Mouse (Mus musculus) cerebellum, adult 9-11 months (tissue): ENCODE results near the gene Hoxa6.

Source experiments
- DNase-seq: peaks from one replicate; pipeline ENCODE4 v3.0.0; 2022

Hoxa6 gene

GRCm38 (mm10) chr6:52196811-52197210 lies 11.7 kb downstream of the Hoxa6 start:
- DNase-seq, result no peak

DNA sequence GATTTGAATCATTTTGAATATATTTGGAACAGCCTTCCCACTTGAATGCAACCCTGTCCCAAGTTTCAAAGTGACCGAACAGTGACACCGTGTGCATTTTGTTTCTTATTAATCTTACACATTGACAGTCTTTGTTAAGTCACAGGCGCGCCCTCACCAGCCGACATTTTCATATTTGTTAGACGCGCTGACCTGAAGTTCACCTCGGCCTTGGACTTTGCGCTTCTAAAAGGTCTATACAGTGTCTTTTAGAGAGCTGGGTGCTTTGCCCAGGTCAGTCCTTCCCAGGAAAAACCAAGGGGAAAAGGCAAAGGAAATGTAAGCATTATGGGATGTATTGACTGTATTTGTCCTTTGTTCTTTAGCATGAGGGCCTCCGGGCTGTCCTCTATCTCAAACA lies 13.8 kb downstream of the Hoxa6 start:
- no peak for DNase-seq

- no peak for DNase-seq
These were observed 16.5 kb downstream of the Hoxa6 start for GRCm38 (mm10) chr6:52191860-52192550.

- no peak for DNase-seq
These were observed 17.4 kb downstream of the Hoxa6 start, which contains the start of gene Hoxa4 for GRCm38 (mm10) chr6:52190906-52191810. Gene Hoxa4 (minus strand): TSS chr6:52191753.

- DNase-seq, result no peak
These were observed 18.1 kb downstream of the Hoxa6 start for GRCm38 (mm10) chr6:52190410-52190809.

DNA sequence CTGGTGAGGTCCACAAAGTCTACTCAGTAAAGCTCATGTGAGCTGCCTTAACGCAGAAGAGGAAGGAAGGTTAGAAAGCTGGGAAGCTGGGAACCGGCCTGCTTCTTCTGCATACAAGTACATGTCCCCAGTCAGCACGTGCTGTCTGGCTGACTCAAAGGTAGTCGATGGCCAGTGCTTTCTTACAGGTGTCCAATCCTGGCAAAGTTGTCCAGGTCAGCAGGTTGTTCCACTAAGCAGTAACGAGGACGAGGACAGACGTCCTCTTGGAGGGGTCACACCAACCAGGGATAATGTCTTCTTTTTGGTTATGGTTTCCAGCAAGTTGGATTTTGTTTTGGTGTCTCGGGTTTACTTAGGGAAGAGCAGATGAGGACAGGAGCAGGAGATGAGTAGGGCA lies 18.6 kb downstream of the Hoxa6 start:
- DNase-seq, result no peak

DNA sequence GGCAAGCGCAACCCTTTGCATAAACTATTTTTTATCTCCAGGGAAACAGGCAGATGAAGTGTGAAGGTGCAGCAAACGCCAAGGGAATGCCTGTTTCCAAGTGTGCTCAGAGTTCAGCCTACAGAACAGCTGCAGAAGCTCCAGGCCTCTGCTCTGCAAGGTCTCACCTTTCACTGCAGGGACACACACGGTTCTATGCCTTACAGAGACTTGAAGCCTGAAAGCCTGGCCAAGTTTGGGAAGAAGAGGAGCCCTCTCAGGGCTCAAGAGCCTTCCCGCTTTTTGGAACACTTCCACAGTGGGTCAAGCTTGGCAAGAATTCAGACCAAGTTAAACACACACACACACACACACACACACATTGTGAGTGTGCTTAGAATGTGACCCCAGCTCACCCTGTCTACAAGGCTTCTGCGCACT lies 19.3 kb downstream of the Hoxa6 start:
- no peak for DNase-seq

DNA sequence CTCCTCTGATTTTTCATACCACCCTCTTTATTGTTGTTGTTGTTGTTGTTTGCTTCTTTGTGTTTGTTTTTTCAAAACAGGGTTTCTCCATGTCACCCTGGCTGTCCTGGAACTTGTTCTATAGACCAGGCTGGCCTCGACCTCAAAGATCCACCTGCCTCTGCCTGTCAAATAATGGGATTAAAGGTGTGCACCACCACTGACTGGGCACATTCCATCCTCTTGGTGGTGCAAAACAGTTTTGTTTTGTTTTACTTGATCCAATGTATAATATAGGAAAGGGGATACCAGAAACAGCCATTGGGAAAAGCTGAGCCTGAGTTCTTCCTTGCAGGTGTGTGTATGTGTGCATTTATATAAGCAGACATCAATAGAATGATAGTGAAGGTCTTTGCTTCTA lies 22.0 kb downstream of the Hoxa6 start:
- no peak for DNase-seq

DNA sequence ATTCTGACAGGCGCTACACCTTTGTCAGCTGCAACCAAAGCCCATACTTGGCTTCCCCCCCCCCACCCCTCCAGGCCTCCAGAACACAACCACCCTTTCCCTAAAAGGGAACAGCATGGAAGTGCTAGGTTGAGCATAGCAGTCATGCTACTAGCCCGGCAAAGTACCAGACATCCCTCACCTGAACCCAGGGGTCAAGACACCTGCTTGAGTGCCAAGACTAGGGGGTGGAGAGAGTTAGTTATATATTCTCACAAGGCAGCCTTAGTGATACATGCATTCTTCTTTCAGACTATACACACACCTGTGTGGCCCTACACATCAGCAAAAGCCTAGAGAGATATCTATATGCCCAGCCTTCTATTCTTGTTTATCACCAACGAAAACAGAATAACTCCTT lies 22.7 kb downstream of the Hoxa6 start:
- no peak for DNase-seq

DNA sequence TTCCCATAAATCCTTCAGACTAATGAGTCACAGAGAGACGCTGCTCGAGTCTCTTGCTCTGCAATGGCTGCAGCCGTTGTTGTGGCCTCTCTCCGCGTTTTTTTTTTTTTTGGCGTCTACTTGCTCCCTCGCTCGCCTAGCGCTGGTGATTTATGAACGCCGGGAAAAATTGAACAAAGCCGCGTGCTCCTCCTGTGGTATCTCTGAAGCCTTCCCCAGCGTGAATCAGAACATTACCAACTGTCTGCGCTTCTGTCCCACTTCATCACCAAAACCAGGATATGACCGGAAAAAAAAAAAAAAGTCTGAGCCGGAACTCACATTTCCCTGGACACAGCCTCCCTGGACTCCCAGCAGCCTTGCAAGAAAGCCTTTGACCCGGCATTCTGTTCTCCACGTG lies 23.3 kb downstream of the Hoxa6 start:
- no peak for DNase-seq

- no peak for DNase-seq
These were observed 23.9 kb downstream of the Hoxa6 start for GRCm38 (mm10) chr6:52184668-52185067.

DNA sequence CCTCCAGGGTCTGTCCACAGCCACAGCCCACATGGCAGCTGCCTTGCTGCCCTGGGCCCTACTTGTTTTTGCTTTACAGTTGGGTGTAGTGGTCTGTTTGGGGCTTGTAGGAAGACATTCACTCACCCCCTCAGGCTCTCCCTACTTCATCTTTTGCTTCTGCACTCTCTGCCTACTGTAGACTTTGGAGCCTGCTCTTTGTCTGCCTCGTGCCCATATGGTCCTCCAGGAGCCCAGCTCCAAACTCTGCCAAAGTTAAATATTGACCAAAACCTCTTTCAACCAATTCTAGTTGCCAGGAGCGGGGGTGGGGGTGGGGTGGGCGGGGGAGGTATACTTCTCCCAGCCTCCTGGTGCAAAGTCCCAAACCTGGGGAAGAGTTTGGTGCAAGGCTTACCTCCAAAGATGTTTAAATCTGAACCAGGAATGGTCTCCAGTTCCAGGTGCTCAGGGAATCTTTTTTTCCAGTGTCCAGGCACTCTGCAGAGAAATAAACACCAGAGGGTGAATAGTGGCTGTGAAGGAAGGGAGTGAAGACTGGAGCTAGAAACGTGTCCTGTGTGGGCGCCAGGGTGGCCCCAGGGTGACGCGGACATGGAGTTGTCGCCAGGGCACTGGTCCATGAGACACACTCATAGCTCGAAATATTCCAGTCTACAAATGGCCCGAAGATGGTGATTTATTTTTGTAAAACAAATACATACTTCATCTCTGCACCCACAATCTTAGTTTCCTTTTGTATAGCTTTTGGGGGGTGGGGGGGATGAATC lies 25.0 kb downstream of the Hoxa6 start:
- no peak for DNase-seq

DNA sequence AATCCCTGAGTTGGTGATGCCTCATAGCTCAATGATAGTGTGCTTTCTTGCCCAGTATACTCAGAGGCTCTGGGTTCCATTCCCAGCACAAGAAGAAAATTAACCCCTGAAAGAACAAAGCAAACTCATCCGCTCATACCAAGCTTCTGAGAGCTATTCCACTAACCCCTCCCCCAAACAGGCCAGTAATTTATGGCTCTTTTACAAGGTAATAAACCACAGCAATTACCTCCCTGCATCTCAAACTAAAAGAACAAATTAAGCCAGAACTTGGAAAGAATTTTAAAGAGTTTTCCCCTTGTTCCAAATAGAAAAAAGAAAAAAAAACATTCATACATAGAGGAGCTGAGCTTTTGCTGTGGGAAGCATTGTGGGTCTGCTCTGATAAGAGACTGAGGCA lies 25.7 kb downstream of the Hoxa6 start:
- DNase-seq, result no peak

GRCm38 (mm10) chr6:52182030-52182429 lies 26.5 kb downstream of the Hoxa6 start:
- DNase-seq, result no peak

- DNase-seq, result no peak
These were observed 27.8 kb downstream of the Hoxa6 start for GRCm38 (mm10) chr6:52180726-52181125.

DNA sequence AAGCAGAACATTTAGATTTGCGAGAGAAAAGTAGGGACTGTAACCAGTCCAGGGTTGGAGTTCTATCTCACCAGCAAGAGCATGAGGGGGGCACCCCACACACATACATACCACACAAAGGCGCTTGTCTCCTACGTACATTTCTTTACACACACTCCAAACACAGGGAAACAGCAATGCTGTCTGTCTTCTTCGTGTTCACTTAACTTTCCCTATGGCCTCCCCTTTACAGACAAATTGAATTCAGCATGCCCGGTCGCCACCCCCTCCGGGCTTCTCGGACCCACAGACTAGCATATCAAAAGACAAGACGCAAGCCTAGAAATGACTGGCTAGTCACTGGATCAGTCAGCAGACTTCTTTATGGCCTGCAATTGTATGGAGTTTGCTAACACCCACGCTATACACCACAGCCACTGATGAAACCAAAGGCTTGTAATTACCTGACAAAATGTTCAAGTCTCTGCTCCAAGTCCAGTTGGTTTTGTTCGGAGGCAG lies 28.3 kb downstream of the Hoxa6 start:
- DNase-seq, result no peak

DNA sequence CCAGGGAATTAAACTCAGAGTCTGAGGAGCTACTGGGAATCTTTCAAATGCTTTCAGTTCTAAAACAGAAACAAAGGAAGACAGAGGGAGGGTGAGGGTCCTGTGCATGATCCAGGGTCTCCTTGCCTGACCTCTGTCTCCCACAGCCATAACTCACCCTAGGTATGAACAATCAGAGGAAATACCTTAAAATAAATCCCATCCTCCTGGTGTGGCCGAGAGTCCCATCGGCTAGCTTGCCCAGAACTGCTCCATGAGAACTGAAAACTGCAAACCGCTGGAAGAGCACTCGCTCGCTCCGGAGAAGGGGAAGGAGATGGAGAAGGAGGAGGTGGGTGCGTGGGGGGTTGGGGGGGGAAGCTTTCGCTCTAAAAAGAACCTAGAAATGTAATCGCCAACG lies 28.8 kb downstream of the Hoxa6 start:
- no peak for DNase-seq

- DNase-seq, result no peak
These were observed 29.4 kb downstream of the Hoxa6 start for GRCm38 (mm10) chr6:52178918-52179665.

GRCm38 (mm10) chr6:52177806-52178205 lies 30.7 kb downstream of the Hoxa6 start:
- no peak for DNase-seq

GRCm38 (mm10) chr6:52177061-52177735 lies 31.3 kb downstream of the Hoxa6 start, which contains the start of gene 5730596B20Rik:
Gene 5730596B20Rik (plus strand): TSS chr6:52177498.
- DNase-seq, result no peak

DNA sequence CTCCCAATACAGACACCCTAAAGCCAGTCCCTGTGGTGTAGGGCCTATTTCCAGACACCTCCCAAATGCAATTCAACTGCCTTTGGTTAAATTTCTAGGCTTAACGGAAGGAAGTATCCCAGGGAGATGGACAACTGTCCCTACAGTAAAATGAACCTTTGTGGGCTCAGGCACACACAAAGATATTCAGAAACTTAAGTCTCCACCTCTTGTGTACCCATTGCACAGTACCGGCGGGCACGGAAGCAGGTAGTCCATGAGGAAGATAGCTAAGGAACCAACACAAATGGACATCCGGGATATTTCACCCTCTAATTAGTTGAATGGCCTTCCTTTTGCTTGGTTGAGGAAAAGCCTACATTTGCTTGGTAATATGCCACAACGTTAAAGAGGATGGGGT lies 32.1 kb downstream of the Hoxa6 start:
- DNase-seq, result no peak

- no peak for DNase-seq
These were observed 32.7 kb downstream of the Hoxa6 start for GRCm38 (mm10) chr6:52175864-52176263.
